In genomic region chr16:76295322-76295721, GRCm38 (mm10) we compare ENCODE assay signal across 21 mouse cellular contexts.
DNase-seq lines count a peak whose midpoint lies in the region; ATAC-seq and TF ChIP-seq lines count a peak whose summit lies in the region.
"Had no signal": no experiment of that assay in that cellular context is flagged by ENCODE, and none has a peak within 500 bp of the region (broad histone marks: within the 10 kb centered on the region; RNA-seq: fewer than 3 reads in every experiment).

No protein-coding gene starts in this region.

- H3K4me2 ChIP-seq in forebrain, postnatal 0 days (ENCODE audit: low read depth): no peak overlapping the region
- H3K4me2 ChIP-seq in forebrain, embryonic 15.5 days (replicated peaks): no peak overlapping the region
- H3K4me2 ChIP-seq in liver, embryonic 13.5 days: no peak overlapping the region
- no peak overlapping the region for H3K4me2 ChIP-seq in midbrain, embryonic 13.5 days (replicated peaks)
- H3K4me2 ChIP-seq: neural tube, embryonic 15.5 days had no signal

- TF ChIP-seq CTCF in forebrain, postnatal 0 days (IDR thresholded peaks at IDR 0.05; ENCODE audit: low read depth): no peak
- no peak for TF ChIP-seq CTCF in kidney, adult 2 months (conservative IDR thresholded peaks at IDR 0.05; ENCODE audit: insufficient read depth, insufficient read length, low read depth, low read length)

- no peaks in the 10 kb centered on the region for H3K4me1 ChIP-seq in forebrain, postnatal 0 days (ENCODE audit: insufficient read depth)
- no peaks in the 10 kb centered on the region for H3K4me1 ChIP-seq in forebrain, embryonic 15.5 days
- H3K4me1 ChIP-seq in liver, embryonic 13.5 days (replicated peaks): peaks cover 46% of the 10 kb centered on the region
- peaks cover 10% of the 10 kb centered on the region; the same call in 1 of the 2 replicates for H3K4me1 ChIP-seq in midbrain, embryonic 13.5 days (replicated peaks)
- peaks cover 2% of the 10 kb centered on the region; the same call in 1 of the 2 replicates for H3K4me1 ChIP-seq in kidney, adult 2 months (ENCODE audit: control insufficient read depth, insufficient read depth, low read length)
- H3K4me1 ChIP-seq: neural tube, embryonic 15.5 days had no signal

- ATAC-seq in forebrain, postnatal 0 days: peak; percentile 42; the same call in 1 of the 2 replicates
- ATAC-seq in forebrain, embryonic 15.5 days (replicated peaks): no peak
- ATAC-seq in liver, embryonic 13.5 days (ENCODE audit: low read depth): no peak
- peak; percentile 52; the same call in 1 of the 2 replicates for ATAC-seq in midbrain, embryonic 13.5 days
- ATAC-seq: forebrain, embryonic 16.5 days had no signal

- peak; percentile 16 for DNase-seq in forebrain, postnatal 0 days
- no peak for DNase-seq in liver, embryonic 13.5 days
- no peak for DNase-seq in liver
- peak; percentile 48 for DNase-seq in adrenal gland, postnatal 10 days
- no peak for DNase-seq in layer of hippocampus, postnatal 10 days (ENCODE audit: low spot score in 2 of 2)
- no peak for DNase-seq in kidney, adult 2 months
- DNase-seq: cerebellum, adult 9-10 months; embryo, embryonic 11 days; gastrocnemius, adult 2 months; kidney, adult 18-20 months; kidney, postnatal 10 days; right cerebral cortex, postnatal 14 days; spleen, adult 18-20 months; thymus, postnatal 36 days had no signal

- no peaks in the 10 kb centered on the region for H3K27me3 ChIP-seq in forebrain, postnatal 0 days (ENCODE audit: insufficient read depth, low read length)
- no peaks in the 10 kb centered on the region for H3K27me3 ChIP-seq in forebrain, embryonic 15.5 days
- H3K27me3 ChIP-seq in liver, embryonic 13.5 days: no peaks in the 10 kb centered on the region
- H3K27me3 ChIP-seq in midbrain, embryonic 13.5 days: no peaks in the 10 kb centered on the region
- no peaks in the 10 kb centered on the region for H3K27me3 ChIP-seq in kidney, adult 2 months (replicated peaks; ENCODE audit: control insufficient read depth, insufficient read depth, low read length)
- H3K27me3 ChIP-seq: CH12.LX; heart, embryonic 13.5 days; neural tube, embryonic 15.5 days had no signal

- no peak overlapping the region for H3K4me3 ChIP-seq in forebrain, postnatal 0 days (ENCODE audit: low read depth, low read length)
- H3K4me3 ChIP-seq in forebrain, embryonic 15.5 days: no peak overlapping the region
- no peak overlapping the region for H3K4me3 ChIP-seq in liver, embryonic 13.5 days (replicated peaks)
- no peak overlapping the region for H3K4me3 ChIP-seq in midbrain, embryonic 13.5 days (replicated peaks)
- H3K4me3 ChIP-seq in kidney, adult 2 months (ENCODE audit: insufficient read depth, low read depth, low read length): no peak overlapping the region
- H3K4me3 ChIP-seq: gastrocnemius, adult 2 months; heart, embryonic 13.5 days; layer of hippocampus, adult 2 months; neural tube, embryonic 15.5 days had no signal

- no peaks in the 10 kb centered on the region for H3K9me3 ChIP-seq in forebrain, postnatal 0 days (ENCODE audit: low read length)
- H3K9me3 ChIP-seq in forebrain, embryonic 15.5 days: no peaks in the 10 kb centered on the region
- H3K9me3 ChIP-seq in liver, embryonic 13.5 days (replicated peaks): no peaks in the 10 kb centered on the region
- H3K9me3 ChIP-seq in midbrain, embryonic 13.5 days: no peaks in the 10 kb centered on the region
- H3K9me3 ChIP-seq: heart, embryonic 13.5 days; neural tube, embryonic 15.5 days had no signal

- no peak overlapping the region for H3K9ac ChIP-seq in forebrain, postnatal 0 days
- H3K9ac ChIP-seq in forebrain, embryonic 15.5 days (replicated peaks): no peak overlapping the region
- no peak overlapping the region for H3K9ac ChIP-seq in liver, embryonic 13.5 days
- no peak overlapping the region for H3K9ac ChIP-seq in midbrain, embryonic 13.5 days (replicated peaks)
- H3K9ac ChIP-seq: heart, embryonic 13.5 days; neural tube, embryonic 15.5 days had no signal

- H3K27ac ChIP-seq in forebrain, postnatal 0 days (ENCODE audit: low read depth, low read length): no peak overlapping the region
- no peak overlapping the region for H3K27ac ChIP-seq in forebrain, embryonic 15.5 days (replicated peaks)
- peak overlapping the region; percentile 88; the same call in 1 of the 2 replicates for H3K27ac ChIP-seq in liver, embryonic 13.5 days
- H3K27ac ChIP-seq in midbrain, embryonic 13.5 days: no peak overlapping the region
- no peak overlapping the region for H3K27ac ChIP-seq in kidney, adult 2 months (ENCODE audit: insufficient read depth, low read depth, low read length)
- H3K27ac ChIP-seq: gastrocnemius, adult 2 months; layer of hippocampus, adult 2 months; neural tube, embryonic 15.5 days had no signal

- TF ChIP-seq POLR2A in kidney, adult 2 months (IDR thresholded peaks at IDR 0.05; ENCODE audit: low read depth, low read length): no peak

- WGBS in forebrain, postnatal 0 days: 79% methylated on average over 14 of the region's 14 CpGs
- WGBS in forebrain, embryonic 15.5 days: 79% methylated on average over 14 of the region's 14 CpGs
- 92% methylated on average over 14 of the region's 14 CpGs for WGBS in liver, embryonic 13.5 days (ENCODE audit: insufficient replicate concordance)
- WGBS in midbrain, embryonic 13.5 days: 65% methylated on average over 14 of the region's 14 CpGs
- 92% methylated on average over 14 of the region's 14 CpGs for WGBS in kidney, adult 2 months

- H3K36me3 ChIP-seq in forebrain, postnatal 0 days (ENCODE audit: insufficient read depth): peaks cover 28% of the 10 kb centered on the region
- peaks cover 15% of the 10 kb centered on the region; the same call in 1 of the 2 replicates for H3K36me3 ChIP-seq in forebrain, embryonic 15.5 days
- H3K36me3 ChIP-seq in liver, embryonic 13.5 days: peaks cover 50% of the 10 kb centered on the region
- H3K36me3 ChIP-seq in midbrain, embryonic 13.5 days: peaks cover 36% of the 10 kb centered on the region
- peaks cover 10% of the 10 kb centered on the region for H3K36me3 ChIP-seq in kidney, adult 2 months (ENCODE audit: control insufficient read depth, insufficient read depth, low read length)

Comparison
In these comparisons a context has a peak if more than half of its experiments do, and no peak if none do; other contexts are left out.
1. ATAC-seq: peak in forebrain, postnatal 0 days (single experiment) and midbrain, embryonic 13.5 days (single experiment); none in forebrain, embryonic 15.5 days (single experiment) and liver, embryonic 13.5 days (single experiment).
2. DNase-seq: peak in forebrain, postnatal 0 days (single experiment) and adrenal gland, postnatal 10 days (single experiment); none in liver, embryonic 13.5 days (single experiment), liver (single experiment), layer of hippocampus, postnatal 10 days (0 of 2) and kidney, adult 2 months (single experiment).